Mouse (Mus musculus) heart, adult 8-10 months (tissue): ENCODE data around the gene Gprc6a. TPM values are rescaled to one million over a fixed set of nuclear protein-coding genes. Genes with fewer than 3 reads are reported as not detected.

ENCODE experiments used
- DNase-seq: peaks from one replicate; pipeline ENCODE4 v3.0.0; 2022; ENCODE audit warnings: low spot score
- total RNA-seq, 4 experiments: library from RNA; stranded (reverse); gene quantifications; 2 replicates each; pipeline ENCODE4 v1.2.4; 2022

Gene Gprc6a
- total RNA-seq, 4 experiments from 2014 or later, result not detected

GRCm38 (mm10) chr10:51590139-51590574 lies 41.1 kb downstream of the Gprc6a start, which contains the start of gene Fam162b:
Gene Fam162b (minus strand): TSS chr10:51590517.
- DNase-seq, result no peak

- DNase-seq, result no peak
Observed at GRCm38 (mm10) chr10:51584919-51585318, 46.3 kb downstream of the Gprc6a start.

- no peak for DNase-seq
Observed at GRCm38 (mm10) chr10:51584378-51584777, 46.9 kb downstream of the Gprc6a start.

- DNase-seq, result no peak
Observed at GRCm38 (mm10) chr10:51571225-51571996, 59.9 kb downstream of the Gprc6a start.

Other genes with a start within 250 kb of the Gprc6a start
- under 1 TPM in 3 of 4 experiments, not detected in 1; 0.34 to 0.75 (median 0.72) TPM for gene Gm49339, start 150.8 kb downstream of the Gprc6a start, total RNA-seq
- 1 to 10 TPM; 1.1 to 3.8 (median 2.0) TPM for gene Lilr4b, start 150.8 kb downstream of the Gprc6a start, total RNA-seq
- gene Lilrb4a, start 140.5 kb downstream of the Gprc6a start, total RNA-seq, result 1 to 10 TPM in 3 of 4 experiments, under 1 TPM in 1; 0.88 to 5.6 (median 1.7) TPM
- gene Fam162b, start 40.9 kb downstream of the Gprc6a start, total RNA-seq, result not detected
- gene Rfx6, start 46.3 kb upstream of the Gprc6a start, total RNA-seq, result not detected